Mouse (Mus musculus) megakaryocyte, embryonic 14.5 days (primary cell): ENCODE data around the gene Mrps18b. TPM values are rescaled to one million over a fixed set of nuclear protein-coding genes. Genes with fewer than 3 reads are reported as not detected.

Source experiments
- H3K27me3 ChIP-seq: replicated peaks from 2 replicates; pipeline ENCODE3; 2012; ENCODE audit warnings: inconsistent platforms
- H3K36me3 ChIP-seq: replicated peaks from 2 replicates; pipeline ENCODE3; 2012; ENCODE audit warnings: low read length, inconsistent platforms, mixed read lengths
- H3K4me1 ChIP-seq: 2 replicates; pipeline ENCODE4 v1.6.1; 2012; ENCODE audit warnings: inconsistent platforms
- H3K4me3 ChIP-seq: replicated peaks from 2 replicates; pipeline ENCODE3; 2012; ENCODE audit warnings: moderate library complexity, mild to moderate bottlenecking, inconsistent platforms
- H3K9me3 ChIP-seq: 2 replicates; pipeline ENCODE4 v1.6.1; 2012; ENCODE audit warnings: inconsistent platforms
- FLI1 ChIP-seq: IDR thresholded peaks from 2 replicates; pipeline ENCODE4 v1.6.1; 2012; ENCODE audit warnings: low read length, inconsistent platforms, mixed read lengths
- GATA1 ChIP-seq: IDR thresholded peaks from 3 replicates; pipeline ENCODE4 v1.6.1; 2012; ENCODE audit warnings: mixed read lengths, low read length, inconsistent platforms, borderline replicate concordance
- polyA plus RNA-seq: library from polyadenylated mRNA; stranded (reverse); fragments of >175 nt; gene quantifications from 2 replicates; pipeline ENCODE4 v1.2.3, GENCODE M21; 2012; ENCODE audit warnings: low replicate concordance; ENCODE audit not compliant: insufficient read depth

Gene Mrps18b
- polyA plus RNA-seq, 1 experiment: 5.7 TPM

DNA sequence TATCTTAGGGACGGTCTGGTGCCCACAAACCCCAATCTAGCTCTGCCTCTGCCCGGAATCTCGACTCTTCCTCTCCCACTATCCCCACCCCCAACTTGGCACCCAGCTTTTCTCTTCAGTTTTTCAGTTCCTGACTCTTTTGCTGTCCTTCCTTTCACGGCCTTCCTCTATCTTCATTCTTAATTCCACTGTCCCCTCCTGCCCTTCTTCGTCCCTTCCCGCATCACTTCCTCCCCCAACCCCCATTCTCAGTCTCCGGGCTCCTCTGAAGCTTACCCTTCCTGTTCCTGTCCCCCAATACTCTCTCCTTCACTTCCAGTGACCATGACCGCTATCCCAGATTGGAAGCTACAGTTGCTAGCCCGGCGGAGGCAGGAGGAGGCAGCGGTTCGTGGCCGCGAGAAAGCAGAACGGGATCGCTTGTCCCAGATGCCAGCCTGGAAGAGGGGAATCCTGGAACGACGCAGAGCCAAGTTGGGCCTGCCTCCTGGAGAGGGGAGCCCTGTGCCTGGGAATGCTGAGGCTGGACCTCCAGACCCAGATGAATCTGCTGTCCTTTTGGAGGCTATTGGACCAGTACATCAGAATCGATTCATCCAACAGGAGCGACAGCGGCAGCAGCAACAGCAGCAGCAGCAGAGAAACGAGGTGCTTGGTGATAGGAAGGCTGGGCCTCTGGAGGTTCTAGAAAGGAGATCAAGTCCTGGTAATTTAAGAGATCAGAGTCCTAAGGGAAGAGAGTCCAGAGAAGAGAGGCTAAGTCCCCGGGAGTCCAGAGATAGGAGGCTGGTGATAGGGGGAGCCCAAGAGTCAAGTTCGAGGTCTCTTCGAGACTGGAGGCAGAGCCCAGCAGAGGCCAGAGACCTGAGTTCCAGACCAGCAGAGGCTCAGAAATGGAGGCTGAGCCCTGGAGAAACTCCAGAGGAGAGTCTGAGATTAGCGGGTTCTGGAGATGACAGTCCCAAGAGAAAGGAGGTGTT lies 49.0 kb downstream of the Mrps18b start:
- peaks cover 10% of the 10 kb centered on the region for H3K36me3 ChIP-seq
- peak overlapping the region; percentile 97 for H3K4me3 ChIP-seq
- no peaks in the 10 kb centered on the region for H3K9me3 ChIP-seq
- peaks cover 86% of the 10 kb centered on the region for H3K4me1 ChIP-seq
- H3K27me3 ChIP-seq: peaks cover 19% of the 10 kb centered on the region
- TF ChIP-seq GATA1: no peak
- no peak for TF ChIP-seq FLI1

DNA sequence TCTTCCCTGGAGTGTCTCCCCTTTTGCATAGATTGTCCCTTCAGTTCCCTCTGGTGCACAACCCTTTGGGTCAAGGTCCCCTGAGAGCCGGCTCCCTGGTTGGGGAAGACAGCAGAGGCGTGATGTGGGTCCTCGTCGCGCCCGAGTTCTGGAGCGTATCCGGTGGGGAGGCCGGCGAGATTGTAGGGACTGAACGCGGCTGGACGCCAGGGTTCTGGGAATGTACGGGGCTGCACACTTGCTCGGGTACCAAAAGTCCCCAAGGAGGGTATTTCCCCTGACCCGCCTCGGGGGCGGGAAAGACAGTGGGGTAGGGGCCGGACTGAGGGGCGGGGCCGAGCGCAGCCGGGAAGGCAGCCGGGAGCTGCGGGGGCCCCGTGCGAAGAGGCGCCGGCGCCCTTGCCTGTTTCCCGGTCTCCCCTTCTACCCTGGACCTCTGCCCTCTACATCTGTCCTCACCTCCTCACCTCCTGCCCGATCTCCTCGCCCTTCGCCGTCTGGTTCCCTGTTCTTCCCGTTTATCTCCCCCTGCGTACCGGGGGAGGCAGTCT lies 49.8 kb downstream of the Mrps18b start:
- H3K4me3 ChIP-seq: peak overlapping the region; percentile 97
- peaks cover 85% of the 10 kb centered on the region for H3K4me1 ChIP-seq
- H3K36me3 ChIP-seq: peaks cover 5% of the 10 kb centered on the region
- TF ChIP-seq GATA1 (no peak), FLI1 (no peak)
- H3K27me3 ChIP-seq: peaks cover 19% of the 10 kb centered on the region
- H3K9me3 ChIP-seq: no peaks in the 10 kb centered on the region

DNA sequence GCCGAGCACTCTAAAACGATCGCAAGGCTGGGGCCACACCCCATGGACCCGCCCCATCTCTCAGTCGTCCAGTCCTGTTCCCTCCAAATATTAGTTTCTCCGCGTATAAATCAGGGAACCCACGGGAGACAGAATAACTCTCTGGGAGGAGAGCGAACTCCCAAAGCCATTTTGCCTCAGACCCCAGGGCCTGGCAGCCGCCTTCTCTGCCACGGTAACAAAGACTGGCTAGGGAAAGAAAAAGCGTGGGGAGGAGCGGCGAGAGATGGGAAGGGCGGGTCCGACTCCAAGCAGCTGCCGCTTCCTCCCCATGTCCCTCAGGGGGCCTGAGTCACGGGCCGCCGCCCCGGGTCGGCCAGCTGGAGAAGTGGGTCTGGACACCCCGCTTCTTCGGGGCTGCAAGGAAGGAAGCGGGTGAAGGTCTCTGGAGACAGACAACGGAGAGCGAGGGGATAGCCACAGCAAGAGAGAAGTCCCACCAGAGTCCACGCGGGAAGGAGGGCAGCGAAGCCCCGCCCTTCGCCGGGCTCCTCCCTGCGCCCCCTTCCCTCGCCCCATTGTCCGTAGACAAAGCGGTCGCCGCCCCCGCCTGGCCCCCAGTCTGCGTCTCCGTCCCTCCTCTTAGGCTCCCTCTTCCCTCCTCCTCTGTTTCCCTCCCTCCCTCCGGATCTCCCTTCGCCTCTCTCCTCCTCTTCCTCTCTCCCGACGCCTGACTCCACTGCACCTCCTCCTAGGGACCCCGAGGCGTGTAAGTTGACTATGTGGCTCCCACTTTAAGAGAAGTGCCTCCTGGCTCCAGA lies 50.5 kb downstream of the Mrps18b start, which contains the start of gene Ppp1r18:
Gene Ppp1r18 (plus strand): TSS at position 113 of the 800 bp plus-strand sequence.
- TF ChIP-seq GATA1 (no peak), FLI1 (no peak)
- H3K36me3 ChIP-seq: no peaks in the 10 kb centered on the region
- H3K9me3 ChIP-seq: no peaks in the 10 kb centered on the region
- peaks cover 19% of the 10 kb centered on the region for H3K27me3 ChIP-seq
- peaks cover 87% of the 10 kb centered on the region for H3K4me1 ChIP-seq
- peak within 1 kb of the TSS; percentile 97 for H3K4me3 ChIP-seq

DNA sequence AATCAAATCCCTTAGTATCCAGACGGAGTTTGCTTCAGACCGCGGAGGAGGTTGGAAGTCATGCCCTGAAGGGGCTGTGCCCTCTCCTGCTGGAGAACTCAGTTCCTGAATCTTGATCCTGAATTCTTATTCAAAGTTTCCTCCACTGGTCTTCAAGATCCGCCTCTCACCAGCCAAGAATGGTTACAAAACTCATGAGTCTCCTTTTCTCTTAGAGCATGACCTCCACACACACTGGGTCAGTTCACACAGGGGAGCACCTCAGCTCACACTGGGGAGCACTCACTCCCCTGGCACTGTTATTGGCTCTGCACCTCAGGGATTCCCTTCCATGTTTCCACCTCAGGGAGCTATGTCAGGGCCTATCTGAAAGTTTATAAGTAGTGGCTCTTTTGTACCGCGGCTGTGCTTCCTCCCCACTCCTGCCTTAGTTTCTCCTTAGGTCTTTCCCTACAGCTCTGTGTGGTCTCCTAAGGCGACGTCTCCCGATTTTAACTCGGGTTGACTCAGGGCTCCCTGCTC lies 51.3 kb downstream of the Mrps18b start:
- peaks cover 86% of the 10 kb centered on the region for H3K4me1 ChIP-seq
- H3K36me3 ChIP-seq: peaks cover 1% of the 10 kb centered on the region
- peak overlapping the region; percentile 97 for H3K4me3 ChIP-seq
- peaks cover 19% of the 10 kb centered on the region for H3K27me3 ChIP-seq
- TF ChIP-seq FLI1: no peak
- no peak for TF ChIP-seq GATA1
- H3K9me3 ChIP-seq: no peaks in the 10 kb centered on the region

DNA sequence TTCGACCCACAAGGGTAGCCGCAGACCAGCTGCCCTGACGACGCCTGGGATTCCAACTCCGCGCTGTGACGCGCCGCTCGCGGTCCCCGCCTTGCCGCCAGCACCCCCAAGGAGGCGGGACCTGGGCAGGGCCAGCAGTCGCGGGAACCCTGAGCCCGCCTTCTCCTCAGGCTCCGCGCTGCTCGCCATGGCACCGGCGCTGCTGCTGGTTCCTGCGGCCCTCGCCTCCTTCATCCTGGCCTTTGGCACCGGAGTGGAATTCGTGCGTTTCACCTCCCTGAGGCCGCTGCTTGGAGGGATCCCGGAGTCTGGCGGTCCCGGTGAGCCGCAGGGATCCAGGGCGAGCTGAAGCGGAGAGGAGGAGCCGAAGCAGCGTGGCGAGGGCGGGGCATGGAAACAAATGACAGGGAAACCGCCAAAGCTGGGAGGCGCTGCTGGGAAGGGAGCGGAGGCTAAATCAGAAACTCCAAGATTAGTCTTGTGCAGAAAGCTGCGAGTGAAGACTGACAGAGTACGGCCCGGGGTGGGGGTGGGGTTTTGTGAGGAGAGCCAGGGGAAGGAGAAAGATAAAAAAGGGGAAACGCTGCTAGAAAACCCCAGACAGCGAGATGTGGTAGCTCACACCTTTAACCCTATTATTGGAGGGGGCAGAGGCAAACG lies 54.9 kb downstream of the Mrps18b start, which contains the start of gene Nrm:
Gene Nrm (plus strand): TSS at position 121 of the 660 bp plus-strand sequence.
- peaks cover 19% of the 10 kb centered on the region for H3K27me3 ChIP-seq
- TF ChIP-seq GATA1: no peak
- no peak for TF ChIP-seq FLI1
- peak within 1 kb of the TSS; percentile 96 for H3K4me3 ChIP-seq
- H3K4me1 ChIP-seq: peaks cover 76% of the 10 kb centered on the region
- peaks cover 31% of the 10 kb centered on the region for H3K36me3 ChIP-seq
- no peaks in the 10 kb centered on the region for H3K9me3 ChIP-seq

DNA sequence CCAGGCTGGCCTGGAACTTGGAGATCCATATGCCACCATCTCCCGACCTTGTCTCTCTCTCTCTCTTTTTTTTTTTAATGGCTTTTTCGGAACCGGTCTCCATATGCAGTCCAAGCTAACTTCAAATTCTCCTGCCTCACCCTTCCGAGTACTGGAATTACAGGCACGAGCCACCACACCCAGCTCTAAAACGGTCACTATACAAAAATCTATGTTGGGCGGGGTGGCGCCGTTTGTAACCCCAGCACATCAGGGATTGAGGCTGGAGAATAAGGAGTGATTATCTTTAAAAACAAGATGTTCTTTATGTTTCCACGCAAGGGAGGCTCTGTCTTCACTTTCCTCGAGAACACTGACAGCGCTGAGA lies 55.4 kb downstream of the Mrps18b start:
- TF ChIP-seq FLI1: no peak
- TF ChIP-seq GATA1: no peak
- peaks cover 19% of the 10 kb centered on the region for H3K27me3 ChIP-seq
- peaks cover 35% of the 10 kb centered on the region for H3K36me3 ChIP-seq
- peaks cover 75% of the 10 kb centered on the region for H3K4me1 ChIP-seq
- H3K9me3 ChIP-seq: no peaks in the 10 kb centered on the region
- peak overlapping the region; percentile 96 for H3K4me3 ChIP-seq

Other genes starting within 250 kb of the Mrps18b start
- gene Vars2, start 248.8 kb downstream of the Mrps18b start, polyA plus RNA-seq: 42.1 and 49.7 TPM in 2 replicates
- 7.8 and 10.8 TPM in 2 replicates for gene Gtf2h4, start 242.7 kb downstream of the Mrps18b start, polyA plus RNA-seq
- gene Ddr1, start 211.8 kb downstream of the Mrps18b start, polyA plus RNA-seq: not detected in 2 replicates
- 62.2 and 65.8 TPM in 2 replicates for gene Ier3, start 94.7 kb downstream of the Mrps18b start, polyA plus RNA-seq
- gene Flot1, start 93.2 kb downstream of the Mrps18b start, polyA plus RNA-seq: 43.6 and 163 TPM in 2 replicates
- gene Tubb5, start 78.1 kb downstream of the Mrps18b start, polyA plus RNA-seq: 96.5 and 217 TPM in 2 replicates
- gene Mdc1, start 74.9 kb downstream of the Mrps18b start, polyA plus RNA-seq: 1.2 and 2.3 TPM in 2 replicates
- 5.6 TPM in 1 of 2 replicates, not detected in the other for gene Nrm, start 55.1 kb downstream of the Mrps18b start, polyA plus RNA-seq
- gene Ppp1r18, start 50.8 kb downstream of the Mrps18b start, polyA plus RNA-seq: 153 and 168 TPM in 2 replicates
- gene Dhx16, start 36.6 kb downstream of the Mrps18b start, polyA plus RNA-seq: 23.2 and 32.1 TPM in 2 replicates
- gene 2310061I04Rik, start 19.0 kb downstream of the Mrps18b start, polyA plus RNA-seq: 101 and 470 TPM in 2 replicates
- 15.4 and 23.3 TPM in 2 replicates for gene Atat1, start 6.3 kb downstream of the Mrps18b start, polyA plus RNA-seq
- gene Ppp1r10, start within 50 bp of the Mrps18b start, polyA plus RNA-seq: 28.5 and 36.4 TPM in 2 replicates
- gene Abcf1, start 53.4 kb upstream of the Mrps18b start, polyA plus RNA-seq: 86.0 and 161 TPM in 2 replicates
- 63.9 and 75.7 TPM in 2 replicates for gene Gnl1, start 63.5 kb upstream of the Mrps18b start, polyA plus RNA-seq
- gene Prr3, start 63.8 kb upstream of the Mrps18b start, polyA plus RNA-seq: 11.4 and 13.7 TPM in 2 replicates
- gene H2-T24, start 104.2 kb upstream of the Mrps18b start, polyA plus RNA-seq: 3.9 TPM in 1 of 2 replicates, not detected in the other
- gene H2-T23, start 116.5 kb upstream of the Mrps18b start, polyA plus RNA-seq: 13.8 and 44.0 TPM in 2 replicates
- gene H2-T22, start 126.4 kb upstream of the Mrps18b start, polyA plus RNA-seq: 6.2 TPM in 1 of 2 replicates, not detected in the other
- 0.25 TPM in 1 of 2 replicates, not detected in the other for gene Gm6034, start 126.6 kb upstream of the Mrps18b start, polyA plus RNA-seq
- gene Gm11127, start 142.0 kb upstream of the Mrps18b start, polyA plus RNA-seq: 20.5 TPM in 1 of 2 replicates, not detected in the other
- gene Gm19684, start 205.3 kb upstream of the Mrps18b start, polyA plus RNA-seq: 0.29 TPM in 1 of 2 replicates, not detected in the other
- gene Gm7030, start 213.0 kb upstream of the Mrps18b start, polyA plus RNA-seq: 0.46 TPM in 1 of 2 replicates, not detected in the other